Mouse (Mus musculus) spleen, postnatal 36 days (tissue): ENCODE measurements at regions not wholly inside any gene's neighbourhood (a gene's known extent, or its start where the extent isn't known, plus 50 kb on each side); places are given as distances from the start of the nearest gene placed in this dataset.
A peak's percentile ranks its signal among the peaks of the same experiment; 100 is the strongest.

Experiments
- DNase-seq, 2 experiments: peaks; one replicate each; pipeline ENCODE4 v3.0.0; 2022; ENCODE audit warnings: low spot score in 2 of 2, mixed read lengths in 1 of 2

DNA sequence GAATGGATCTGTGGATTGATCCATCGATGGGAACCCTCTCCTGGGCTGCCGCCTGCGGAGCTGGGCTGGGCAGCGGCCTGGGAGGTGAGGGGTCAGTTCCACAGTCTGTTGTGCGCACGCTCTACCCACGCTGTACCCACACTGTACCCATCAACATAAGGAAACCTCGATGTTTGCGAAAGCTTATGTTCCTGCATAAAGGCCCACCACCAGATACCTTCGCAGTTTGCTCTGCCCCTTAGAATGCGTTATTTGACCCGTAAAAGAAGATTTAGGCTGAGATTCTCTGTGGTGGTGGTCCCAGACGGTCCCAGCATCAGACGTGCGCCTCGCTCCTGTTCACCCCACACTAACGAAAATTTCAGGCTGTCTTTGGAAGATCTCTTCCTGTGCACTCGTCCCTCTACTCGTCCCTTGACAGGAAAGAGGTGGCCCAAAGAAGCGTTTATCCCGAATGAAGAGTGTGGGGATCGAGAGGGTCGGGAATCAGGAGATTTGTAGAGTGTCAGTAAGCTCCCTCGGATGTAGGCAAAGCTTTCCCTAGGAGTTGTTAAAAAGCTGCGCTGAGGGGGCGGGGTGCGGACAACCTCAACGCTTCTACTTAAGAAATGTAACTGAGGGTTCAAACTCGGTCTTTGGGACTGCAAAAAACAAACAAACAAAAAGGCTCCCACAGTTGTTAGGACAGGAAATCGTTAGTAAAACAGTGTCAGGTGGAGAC lies 123.9 kb downstream of the Tmem161b start:
- no peak for DNase-seq

DNA sequence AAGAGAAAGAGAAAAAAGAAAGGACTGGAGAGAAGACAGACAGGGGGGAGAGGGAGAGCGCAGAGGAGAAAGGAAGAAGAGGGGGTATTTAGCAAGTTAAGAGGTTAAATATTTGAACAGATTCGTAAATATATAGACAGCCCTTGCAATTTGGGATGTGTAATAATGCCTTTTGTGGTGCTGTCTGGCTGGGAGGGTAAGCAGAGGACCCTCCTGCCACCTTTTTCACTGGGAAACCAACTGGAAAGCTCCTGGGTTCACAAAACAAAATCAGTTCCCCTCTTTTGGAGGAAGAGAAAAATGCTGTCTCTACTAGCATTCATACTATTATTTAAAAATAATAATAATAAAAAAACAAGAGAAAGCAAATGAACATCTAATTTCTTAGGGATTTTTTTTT lies 124.5 kb downstream of the Tmem161b start:
- DNase-seq, result no peak

- DNase-seq, result no peak
Measured at GRCm38 (mm10) chr13:84347181-84347913, 125.3 kb downstream of the Tmem161b start.

DNA sequence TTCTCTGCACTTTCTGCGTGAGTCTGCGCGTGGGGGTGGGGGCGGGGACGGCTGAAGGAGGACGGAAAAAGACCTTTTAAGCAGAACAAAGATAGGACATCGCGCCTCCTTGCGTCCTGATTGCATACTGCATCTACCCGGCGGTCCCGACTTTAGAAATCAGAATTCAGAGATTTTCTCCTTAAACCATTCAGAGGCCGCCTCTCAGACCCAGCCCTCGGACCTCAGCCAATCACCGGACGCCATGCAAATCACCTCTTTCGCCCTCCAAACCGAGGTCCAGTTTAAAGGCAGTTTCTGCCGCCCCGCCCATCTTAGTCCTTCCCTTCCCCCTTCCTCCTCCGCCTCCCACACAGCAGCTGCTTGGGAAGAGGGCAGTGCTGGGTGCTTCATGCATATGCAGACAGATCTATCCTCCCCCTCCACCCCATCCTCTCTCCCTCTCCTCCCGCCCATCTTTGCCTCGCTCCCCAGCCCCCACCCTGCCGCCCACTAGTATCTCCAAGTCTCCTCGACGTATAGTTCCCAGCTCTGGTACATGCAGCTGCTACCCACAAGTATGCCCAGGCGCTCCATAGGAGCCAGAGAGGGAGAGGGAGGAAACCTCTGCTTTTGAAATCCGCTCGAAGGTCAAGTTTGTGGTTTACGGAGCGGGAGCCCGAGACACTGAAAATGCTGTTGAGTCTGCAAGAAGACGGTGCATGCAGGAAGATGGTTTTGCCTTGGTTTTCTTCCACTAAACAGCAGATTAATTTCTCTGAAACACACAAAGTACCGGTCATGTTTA lies 126.0 kb downstream of the Tmem161b start:
- DNase-seq, result peak; percentile 53 to 55

DNA sequence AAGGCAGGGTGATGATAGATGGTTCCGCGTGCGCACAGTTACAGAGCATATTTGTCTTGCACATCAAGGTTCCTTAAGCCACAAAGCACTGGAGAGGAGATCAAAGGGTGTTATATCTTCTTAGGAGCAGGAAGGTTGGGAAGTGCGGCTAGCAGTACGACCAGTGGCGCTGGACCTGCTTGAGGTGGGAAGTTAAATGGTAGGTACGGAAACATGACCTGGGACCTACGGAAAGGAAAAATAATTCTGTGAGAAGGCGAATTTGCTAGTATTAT lies 126.5 kb downstream of the Tmem161b start:
- no peak for DNase-seq

- no peak for DNase-seq
Measured at GRCm38 (mm10) chr13:84349001-84349720, 127.1 kb downstream of the Tmem161b start.

- DNase-seq, result no peak
Measured at GRCm38 (mm10) chr13:84349721-84350040, 127.6 kb downstream of the Tmem161b start.

DNA sequence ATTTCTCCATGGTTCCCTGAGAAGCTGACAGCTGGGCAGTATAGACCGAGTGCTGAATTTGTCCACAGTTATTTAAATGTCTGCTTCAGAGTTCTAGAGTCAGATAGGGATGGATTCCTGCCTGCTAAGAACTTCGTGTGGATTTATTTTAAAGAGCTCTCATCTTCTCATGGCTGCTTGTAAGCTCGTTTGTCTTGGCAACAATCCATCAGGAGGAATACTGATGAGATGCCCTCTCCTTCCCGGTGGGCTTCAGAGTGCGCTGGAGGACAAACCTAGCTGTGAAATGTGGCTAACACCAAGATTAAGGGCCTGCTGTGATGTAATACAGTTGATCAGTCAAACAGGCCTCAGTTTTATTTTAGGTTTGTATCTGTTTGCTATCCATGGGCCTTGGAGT lies 128.7 kb downstream of the Tmem161b start:
- DNase-seq, result no peak

GRCm38 (mm10) chr13:84356455-84356854 lies 134.4 kb downstream of the Tmem161b start:
- no peak for DNase-seq

GRCm38 (mm10) chr13:84360536-84360935 lies 138.4 kb downstream of the Tmem161b start:
- DNase-seq, result no peak

GRCm38 (mm10) chr13:84364069-84364468 lies 142.0 kb downstream of the Tmem161b start:
- no peak for DNase-seq

DNA sequence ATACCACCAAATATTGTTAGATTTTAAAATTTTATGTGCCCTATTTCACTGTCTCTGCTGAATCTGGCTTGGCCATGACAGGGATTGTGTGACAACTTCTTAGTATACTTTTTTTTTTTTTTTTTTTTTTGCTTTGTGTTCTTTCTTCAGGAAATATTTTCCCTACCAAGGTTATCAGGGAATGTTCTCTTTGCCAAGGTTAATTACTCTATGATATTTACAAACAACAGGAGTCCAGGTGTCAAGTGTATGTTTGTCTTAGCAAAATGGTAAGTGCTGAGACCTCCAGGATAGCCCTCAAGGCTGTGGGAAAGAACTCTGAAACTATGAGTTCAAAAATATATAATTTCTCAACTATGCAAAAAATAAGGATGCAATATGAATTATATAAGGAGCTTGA lies 143.4 kb downstream of the Tmem161b start:
- no peak for DNase-seq

GRCm38 (mm10) chr13:84366017-84366416 lies 143.9 kb downstream of the Tmem161b start:
- DNase-seq, result no peak

- DNase-seq, result no peak
Measured at GRCm38 (mm10) chr13:84366839-84367238, 144.7 kb downstream of the Tmem161b start.

DNA sequence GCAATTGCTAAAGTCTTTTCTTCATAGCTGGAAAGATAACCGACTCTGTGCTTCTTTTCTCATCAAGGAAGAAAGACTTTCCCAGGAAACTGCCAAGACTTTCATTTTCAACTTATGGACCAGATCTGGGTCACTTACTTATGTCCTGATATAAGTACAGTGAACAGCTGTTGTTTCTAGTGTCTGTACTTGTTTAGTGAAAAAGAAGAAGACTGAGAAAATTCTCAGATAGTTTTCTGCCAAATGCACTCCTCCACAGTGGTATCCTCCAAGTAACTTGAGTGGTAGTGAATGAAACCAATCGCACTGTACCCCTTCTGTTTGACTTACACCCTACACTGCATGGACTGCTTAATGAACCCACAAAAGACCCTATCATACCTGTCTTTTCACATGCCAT lies 146.1 kb downstream of the Tmem161b start:
- DNase-seq, result no peak

DNA sequence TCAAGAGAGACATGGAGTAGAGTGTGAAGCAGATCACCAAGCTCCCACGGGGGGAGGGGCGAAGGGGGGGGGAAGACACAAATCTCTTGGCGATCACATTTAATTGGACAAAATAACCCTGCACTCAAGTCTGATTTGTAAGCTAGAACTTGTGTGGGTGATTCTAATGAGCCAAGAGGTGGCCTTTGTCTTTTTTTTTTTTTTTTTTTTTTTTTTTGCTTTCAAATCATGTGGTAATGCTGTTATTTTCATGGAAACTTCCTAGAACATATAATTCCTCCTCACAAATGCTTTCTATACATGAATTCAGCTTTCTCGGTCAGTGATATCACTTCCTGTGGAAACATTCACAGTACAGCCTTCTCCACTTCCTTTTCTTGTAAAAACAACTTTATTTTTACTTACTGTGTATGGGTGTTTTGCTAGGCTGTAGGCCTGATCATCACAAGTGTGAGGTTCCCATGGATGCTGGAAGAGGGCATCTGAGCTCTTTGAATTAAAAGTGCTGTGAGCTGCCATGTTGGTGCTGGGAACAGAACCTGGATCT lies 152.7 kb downstream of the Tmem161b start:
- DNase-seq, result no peak

GRCm38 (mm10) chr13:84375941-84376340 lies 153.8 kb downstream of the Tmem161b start:
- no peak for DNase-seq

DNA sequence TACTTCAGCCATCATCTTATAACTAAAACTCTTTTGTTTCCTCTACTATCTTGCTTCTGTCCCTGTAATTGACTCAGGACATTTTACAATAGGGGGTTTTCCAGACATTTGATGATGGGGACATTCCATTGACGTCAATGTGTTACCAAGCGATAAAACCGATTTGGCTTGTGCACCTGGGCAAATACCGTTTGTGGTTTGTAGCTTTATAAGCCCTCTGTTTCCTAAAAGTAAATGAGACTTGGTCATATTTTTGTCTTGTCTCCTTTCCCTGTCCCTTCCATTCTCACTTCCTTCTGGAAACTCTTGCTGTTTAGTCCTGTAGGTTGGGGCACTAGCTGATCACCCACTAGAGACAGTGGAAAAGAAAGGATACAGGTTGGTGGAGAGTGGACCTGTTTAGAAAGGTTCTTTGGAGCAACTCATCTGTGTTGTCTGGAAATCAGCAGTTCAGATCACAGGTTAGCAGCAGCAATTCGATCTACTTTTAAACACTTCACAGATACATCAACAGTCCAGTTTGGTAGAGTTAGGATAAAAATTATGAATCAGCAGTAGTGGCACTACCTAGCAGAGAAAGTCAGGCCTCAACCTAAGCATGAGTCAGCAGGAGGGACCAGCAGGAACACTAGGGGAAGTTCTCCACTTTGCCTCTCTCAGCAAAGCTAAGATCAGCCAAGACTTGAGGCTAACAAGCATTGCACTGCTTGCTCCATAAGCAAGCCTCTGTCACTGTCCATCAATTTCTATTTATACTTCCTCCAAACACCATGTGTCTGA lies 156.6 kb downstream of the Tmem161b start:
- DNase-seq, result no peak

- no peak for DNase-seq
Measured at GRCm38 (mm10) chr13:84391554-84391953, 169.5 kb downstream of the Tmem161b start.

DNA sequence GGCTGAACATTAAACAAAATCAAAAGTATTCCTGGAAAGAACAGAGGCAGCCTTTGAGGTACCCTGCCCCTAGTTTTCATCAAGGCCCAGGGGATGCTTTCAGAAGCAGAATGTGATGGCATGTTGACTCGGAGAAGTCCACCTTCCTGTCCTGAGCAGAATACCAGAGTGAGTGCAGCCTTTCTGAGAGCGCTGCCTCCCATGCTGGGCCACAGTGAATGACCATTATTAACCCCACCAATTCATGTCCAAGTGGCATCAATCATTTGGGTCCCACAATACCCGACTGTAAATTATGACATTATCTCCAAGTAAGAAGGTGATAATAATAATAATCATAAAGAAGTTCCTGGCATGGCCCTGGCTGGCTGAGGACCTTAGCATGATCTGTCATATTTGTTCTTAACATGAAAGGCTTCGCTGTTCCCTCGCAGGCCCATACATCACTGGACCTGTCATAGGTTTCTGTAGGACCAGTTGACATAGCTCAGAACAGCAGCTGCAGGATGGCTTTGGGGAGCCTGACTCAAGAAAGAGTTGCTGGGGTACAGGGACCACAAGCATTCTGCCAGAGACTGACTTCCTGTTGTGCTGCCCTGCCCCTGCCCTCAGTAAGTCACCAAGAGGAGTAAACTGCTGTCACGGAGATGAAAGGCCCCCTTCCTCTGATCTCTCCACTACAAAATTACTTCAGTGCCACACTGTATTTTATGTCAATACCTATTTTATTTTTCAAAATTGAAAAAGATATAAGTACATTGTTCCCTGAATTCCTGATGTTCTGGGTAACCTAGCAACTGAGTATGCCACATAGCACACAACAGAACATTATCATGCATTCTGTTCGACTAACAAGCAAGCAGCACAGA lies 176.6 kb downstream of the Tmem161b start:
- DNase-seq, result no peak
